In genomic region chr14:106439282-106439681, GRCm38 (mm10) we compare ENCODE assay signal across 9 mouse cellular contexts.
A peak's percentile ranks its signal among the peaks of the same experiment; 100 is the strongest.
DNase-seq lines count a peak whose midpoint lies in the region; ATAC-seq and TF ChIP-seq lines count a peak whose summit lies in the region.
"Had no signal": no experiment of that assay in that cellular context is flagged by ENCODE, and none has a peak within 500 bp of the region (broad histone marks: within the 10 kb centered on the region; RNA-seq: fewer than 3 reads in every experiment).

No protein-coding gene starts in this region.

- 16% methylated on average over 5 of the region's 5 CpGs for WGBS in thymus, adult 2 months
- 16% methylated on average over 5 of the region's 5 CpGs for WGBS in cerebellum, adult 2 months
- 14% methylated on average over 5 of the region's 5 CpGs for WGBS in intestine, embryonic 15.5 days
- WGBS in neural tube, embryonic 11.5 days = 19% methylated on average over 5 of the region's 5 CpGs

- H3K9ac ChIP-seq in intestine, embryonic 15.5 days = no peak overlapping the region
- H3K9ac ChIP-seq in neural tube, embryonic 11.5 days (ENCODE audit: low read length) = no peak overlapping the region

- no peaks in the 10 kb centered on the region for H3K36me3 ChIP-seq in thymus, adult 2 months (ENCODE audit: control insufficient read depth, insufficient read depth, low read length)
- no peaks in the 10 kb centered on the region for H3K36me3 ChIP-seq in intestine, embryonic 15.5 days
- H3K36me3 ChIP-seq in neural tube, embryonic 11.5 days (ENCODE audit: control insufficient read depth, insufficient read depth, low read length) = no peaks in the 10 kb centered on the region

- no peak overlapping the region for H3K4me3 ChIP-seq in thymus, adult 2 months (ENCODE audit: control insufficient read depth, insufficient read depth, low read length)
- no peak overlapping the region for H3K4me3 ChIP-seq in cerebellum, adult 2 months (replicated peaks; ENCODE audit: insufficient read depth, low read depth, low read length)
- no peak overlapping the region for H3K4me3 ChIP-seq in intestine, embryonic 15.5 days (replicated peaks)
- no peak overlapping the region for H3K4me3 ChIP-seq in neural tube, embryonic 11.5 days (ENCODE audit: low read depth, low read length)
- H3K4me3 ChIP-seq: erythroblast, embryonic 14.5 days had no signal

- peak; percentile 2 for DNase-seq in thymus, adult 2 months
- DNase-seq in thymus, adult 18-20 months = no peak
- DNase-seq in cerebellum, adult 2 months = peak; percentile 47 to 52
- peak; percentile 66 to 85 for DNase-seq in left cerebral cortex, postnatal 25 days (ENCODE audit: low spot score in 2 of 2)
- peak; percentile 54 for DNase-seq in neural tube, embryonic 11.5 days (ENCODE audit: low spot score)
- DNase-seq in urinary bladder, postnatal 36 days (ENCODE audit: low spot score in 2 of 2) = peak; percentile 37 to 59

- TF ChIP-seq POLR2A in thymus, adult 2 months (IDR thresholded peaks at IDR 0.05; ENCODE audit: control insufficient read depth, extremely low read depth, insufficient read depth, low read length, poor library complexity) = no peak
- no peak for TF ChIP-seq POLR2A in cerebellum, adult 2 months (IDR thresholded peaks at IDR 0.05; ENCODE audit: borderline replicate concordance, insufficient read depth, low read length)

- H3K9me3 ChIP-seq in intestine, embryonic 15.5 days = no peaks in the 10 kb centered on the region
- H3K9me3 ChIP-seq in neural tube, embryonic 11.5 days (ENCODE audit: control insufficient read depth, low read length) = no peaks in the 10 kb centered on the region

- intact Hi-C loops in left cerebral cortex, postnatal 25 days (cut with DNase I) = loop anchor here (1.0 kb wide), 1 partner anchor 61 kb away; no protein-coding TSS in a partner anchor

- no peaks in the 10 kb centered on the region for H3K4me1 ChIP-seq in thymus, adult 2 months (replicated peaks; ENCODE audit: control insufficient read depth, insufficient read depth, low read length)
- no peaks in the 10 kb centered on the region for H3K4me1 ChIP-seq in cerebellum, adult 2 months (ENCODE audit: control insufficient read depth, insufficient read depth, low read length)
- H3K4me1 ChIP-seq in intestine, embryonic 15.5 days (replicated peaks) = no peaks in the 10 kb centered on the region
- H3K4me1 ChIP-seq in neural tube, embryonic 11.5 days (ENCODE audit: control insufficient read depth, insufficient read depth, low read length) = no peaks in the 10 kb centered on the region

- no peak overlapping the region for H3K27ac ChIP-seq in thymus, adult 2 months (ENCODE audit: control insufficient read depth, insufficient read depth, low read length)
- no peak overlapping the region for H3K27ac ChIP-seq in cerebellum, adult 2 months (ENCODE audit: insufficient read depth, low read length)
- no peak overlapping the region for H3K27ac ChIP-seq in intestine, embryonic 15.5 days
- no peak overlapping the region for H3K27ac ChIP-seq in neural tube, embryonic 11.5 days (ENCODE audit: low read depth, low read length)

- peak; percentile 95 for ATAC-seq in frontal cortex, adult (ENCODE audit: low TSS enrichment)
- ATAC-seq in intestine, embryonic 15.5 days = 0 out of 2 replicates have a peak, but pooled peaks have one; percentile 47
- ATAC-seq in neural tube, embryonic 11.5 days (ENCODE audit: insufficient read depth, low FRiP score, low TSS enrichment) = peak; percentile 50; the same call in 1 of the 2 replicates

- H3K27me3 ChIP-seq in thymus, adult 2 months (ENCODE audit: control insufficient read depth, insufficient read depth, low read length) = no peaks in the 10 kb centered on the region
- H3K27me3 ChIP-seq in cerebellum, adult 2 months (ENCODE audit: control insufficient read depth, insufficient read depth, low read length) = no peaks in the 10 kb centered on the region
- no peaks in the 10 kb centered on the region for H3K27me3 ChIP-seq in intestine, embryonic 15.5 days (replicated peaks)
- H3K27me3 ChIP-seq in neural tube, embryonic 11.5 days (ENCODE audit: control insufficient read depth, insufficient read depth, low read length) = no peaks in the 10 kb centered on the region

- no peak overlapping the region for H3K4me2 ChIP-seq in intestine, embryonic 15.5 days (replicated peaks)
- no peak overlapping the region for H3K4me2 ChIP-seq in neural tube, embryonic 11.5 days (ENCODE audit: low read depth)

- TF ChIP-seq CTCF in thymus, adult 2 months (IDR thresholded peaks at IDR 0.05; ENCODE audit: borderline replicate concordance, control insufficient read depth, extremely low read depth, insufficient read depth, low read length, poor library complexity) = no peak
- peak; percentile 77 for TF ChIP-seq CTCF in cerebellum, adult 2 months (IDR thresholded peaks at IDR 0.05; ENCODE audit: borderline replicate concordance, insufficient read depth, low read depth, low read length)

Comparison
In these comparisons a context has a peak if more than half of its experiments do, and no peak if none do; other contexts are left out.
1. DNase-seq: peak in thymus, adult 2 months (single experiment), cerebellum, adult 2 months (2 of 2), left cerebral cortex, postnatal 25 days (2 of 2), neural tube, embryonic 11.5 days (single experiment) and urinary bladder, postnatal 36 days (2 of 2); none in thymus, adult 18-20 months (0 of 2).
2. Peak in every context shown above with its lines, with median percentiles within 50 percentile points of each other: ATAC-seq.